Comparison of ENCODE assay signal across 31 mouse cellular contexts in the genomic region with DNA sequence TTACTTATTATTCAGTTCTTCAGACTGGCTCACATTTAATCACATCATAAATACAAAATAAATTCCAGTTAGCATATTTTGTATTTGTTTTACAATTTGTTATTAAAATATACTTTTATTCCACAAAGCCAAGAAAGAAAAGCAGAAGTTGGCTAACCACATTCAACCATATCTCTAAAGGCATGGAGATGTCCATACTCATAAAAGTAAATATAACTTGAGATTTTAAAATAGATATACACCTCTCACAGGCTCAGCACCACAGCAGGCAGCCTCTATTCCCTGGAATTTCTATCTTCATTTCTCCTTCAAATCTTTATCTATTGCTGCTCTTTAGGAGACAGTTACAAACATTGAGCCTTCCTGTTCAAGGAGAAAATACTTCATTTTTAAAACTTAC.
"Had no signal": no experiment of that assay in that cellular context is flagged by ENCODE, and none has a peak within 500 bp of the region (broad histone marks: within the 10 kb centered on the region; RNA-seq: fewer than 3 reads in every experiment).

No protein-coding gene starts in this region.

- H3K4me3 ChIP-seq: limb, embryonic 10.5 days; limb, embryonic 12.5 days; limb, embryonic 13.5 days; limb, embryonic 15.5 days; liver, embryonic 12.5 days; liver, embryonic 13.5 days; liver, embryonic 15.5 days; lung, embryonic 15.5 days; megakaryocyte, embryonic 14.5 days; midbrain, embryonic 10.5 days; midbrain, embryonic 12.5 days; midbrain, embryonic 13.5 days; midbrain, embryonic 15.5 days; myocyte; neural tube, embryonic 12.5 days; neural tube, embryonic 13.5 days had no signal

- ATAC-seq: liver, embryonic 12.5 days; liver, postnatal 0 days; lung, postnatal 0 days; midbrain, embryonic 13.5 days; midbrain, embryonic 15.5 days; midbrain, embryonic 16.5 days had no signal

- H3K27me3 ChIP-seq: limb, embryonic 12.5 days; limb, embryonic 13.5 days; limb, embryonic 15.5 days; liver, embryonic 12.5 days; liver, embryonic 13.5 days; liver, embryonic 15.5 days; lung, embryonic 15.5 days; megakaryocyte, embryonic 14.5 days; midbrain, embryonic 12.5 days; midbrain, embryonic 13.5 days; midbrain, embryonic 15.5 days; neural tube, embryonic 12.5 days; neural tube, embryonic 13.5 days had no signal

- H3K27ac ChIP-seq: limb, embryonic 10.5 days; limb, embryonic 12.5 days; limb, embryonic 13.5 days; limb, embryonic 15.5 days; liver, embryonic 12.5 days; liver, embryonic 13.5 days; liver, embryonic 14.5 days; liver, embryonic 15.5 days; lung, embryonic 15.5 days; macrophage; midbrain, embryonic 10.5 days; midbrain, embryonic 12.5 days; midbrain, embryonic 13.5 days; midbrain, embryonic 15.5 days; neural tube, embryonic 12.5 days; neural tube, embryonic 13.5 days had no signal

- H3K36me3 ChIP-seq: limb, embryonic 10.5 days; limb, embryonic 12.5 days; limb, embryonic 13.5 days; limb, embryonic 15.5 days; liver, embryonic 12.5 days; liver, embryonic 13.5 days; liver, embryonic 15.5 days; lung, embryonic 15.5 days; midbrain, embryonic 10.5 days; midbrain, embryonic 12.5 days; midbrain, embryonic 13.5 days; midbrain, embryonic 15.5 days; neural tube, embryonic 12.5 days; neural tube, embryonic 13.5 days had no signal

- H3K9me3 ChIP-seq: limb, embryonic 10.5 days; limb, embryonic 12.5 days; limb, embryonic 13.5 days; limb, embryonic 15.5 days; liver, embryonic 12.5 days; liver, embryonic 13.5 days; liver, embryonic 15.5 days; lung, embryonic 15.5 days; megakaryocyte, embryonic 14.5 days; midbrain, embryonic 10.5 days; midbrain, embryonic 12.5 days; midbrain, embryonic 13.5 days; midbrain, embryonic 15.5 days; neural tube, embryonic 12.5 days; neural tube, embryonic 13.5 days had no signal

- DNase-seq: left cerebral cortex, postnatal 4 days; liver; liver, embryonic 13.5 days; liver, postnatal 0 days; lung, adult 18-20 months; lung, adult 2 months; lung, embryonic 14.5 days; lung, postnatal 10 days; lung, postnatal 14 days; lung, postnatal 36 days; lung, postnatal 4 days; midbrain, embryonic 14.5 days had no signal

- H3K9ac ChIP-seq: limb, embryonic 12.5 days; limb, embryonic 13.5 days; limb, embryonic 15.5 days; liver, embryonic 12.5 days; liver, embryonic 13.5 days; liver, embryonic 14.5 days; liver, embryonic 15.5 days; liver, postnatal 0 days; lung, embryonic 14.5 days; lung, embryonic 15.5 days; midbrain, embryonic 12.5 days; midbrain, embryonic 13.5 days; midbrain, embryonic 15.5 days; neural tube, embryonic 12.5 days; neural tube, embryonic 13.5 days had no signal

- H3K4me1 ChIP-seq: limb, embryonic 10.5 days; limb, embryonic 12.5 days; limb, embryonic 13.5 days; limb, embryonic 15.5 days; liver, embryonic 12.5 days; liver, embryonic 13.5 days; liver, embryonic 15.5 days; lung, embryonic 15.5 days; midbrain, embryonic 10.5 days; midbrain, embryonic 12.5 days; midbrain, embryonic 13.5 days; midbrain, embryonic 15.5 days; neural tube, embryonic 12.5 days; neural tube, embryonic 13.5 days had no signal
